Mouse (Mus musculus): ENCODE results near the gene Alg13.

Gene Alg13

DNA sequence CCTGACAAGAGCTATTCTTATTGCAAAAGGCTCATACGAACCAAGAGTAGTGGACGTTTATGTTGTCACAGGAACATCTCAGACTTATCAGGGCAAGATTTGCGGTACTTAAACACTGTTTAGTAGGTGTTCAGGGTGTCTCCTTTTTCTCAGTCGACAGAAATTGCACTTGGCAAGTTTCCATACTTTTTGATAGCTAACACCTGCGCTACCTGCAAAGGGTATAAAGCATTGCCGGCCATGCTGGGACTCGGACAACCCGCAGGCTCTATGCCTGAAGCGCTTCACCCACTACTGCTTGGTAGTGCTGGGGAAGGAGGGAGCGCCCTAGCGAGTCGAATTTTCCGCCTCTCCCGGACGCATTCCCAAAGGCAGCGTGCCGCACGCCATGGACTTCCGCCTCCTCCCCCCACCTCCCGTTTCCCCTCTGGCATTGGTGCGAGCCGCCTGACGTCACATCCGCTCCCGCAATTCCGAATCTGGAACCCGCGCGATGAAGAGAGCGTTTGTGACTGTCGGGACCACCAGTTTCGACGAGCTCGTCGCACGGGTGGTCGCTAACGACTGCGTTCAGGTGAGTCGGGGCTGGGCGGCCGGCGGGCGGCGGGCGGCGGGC, at the start of gene Alg13:
Alg13 (plus strand) TSS at position 257 of the 616 bp plus-strand sequence.
- CTCF ChIA-PET = no interaction called here

DNA sequence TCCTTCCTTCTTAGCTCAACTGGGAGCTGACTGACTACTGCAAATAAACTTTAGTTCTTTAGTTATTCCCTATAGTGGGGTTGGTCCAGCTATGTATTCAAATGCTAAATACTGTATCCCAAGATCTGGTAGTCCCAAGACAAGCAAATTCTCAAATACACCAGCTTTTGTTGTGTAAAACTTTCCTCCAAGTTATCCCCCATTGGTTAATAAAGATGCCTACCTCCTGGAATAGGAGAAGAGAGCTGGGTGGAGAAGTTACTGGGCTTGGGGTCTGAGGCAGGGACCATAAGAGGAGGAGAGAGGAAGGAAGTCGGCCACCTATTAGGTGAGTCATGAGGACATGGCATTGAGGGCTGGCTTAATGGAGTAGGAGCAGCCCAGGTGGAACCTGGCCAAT, 49.0 kb upstream of the Alg13 start:
- CTCF ChIA-PET = no interaction called here

DNA sequence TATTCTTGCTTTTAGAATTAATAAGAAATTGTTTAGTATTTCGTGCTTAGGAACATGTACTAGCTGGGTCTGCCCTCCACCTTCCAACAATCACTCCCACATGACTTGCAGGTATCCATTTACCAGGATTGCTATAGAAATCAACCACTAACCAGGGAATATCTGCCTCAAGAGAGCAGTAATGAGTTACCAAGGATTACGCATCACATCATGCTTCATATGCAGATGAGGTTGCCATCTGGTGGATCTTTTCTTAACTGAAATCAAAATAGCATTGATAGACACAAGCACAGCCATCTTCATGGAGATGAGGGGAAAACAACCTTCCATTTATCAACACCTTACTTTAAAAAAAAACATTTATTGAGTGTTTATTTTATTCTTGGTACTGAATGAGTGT, 16.1 kb upstream of the Alg13 start:
- CTCF ChIA-PET = no interaction called here

DNA sequence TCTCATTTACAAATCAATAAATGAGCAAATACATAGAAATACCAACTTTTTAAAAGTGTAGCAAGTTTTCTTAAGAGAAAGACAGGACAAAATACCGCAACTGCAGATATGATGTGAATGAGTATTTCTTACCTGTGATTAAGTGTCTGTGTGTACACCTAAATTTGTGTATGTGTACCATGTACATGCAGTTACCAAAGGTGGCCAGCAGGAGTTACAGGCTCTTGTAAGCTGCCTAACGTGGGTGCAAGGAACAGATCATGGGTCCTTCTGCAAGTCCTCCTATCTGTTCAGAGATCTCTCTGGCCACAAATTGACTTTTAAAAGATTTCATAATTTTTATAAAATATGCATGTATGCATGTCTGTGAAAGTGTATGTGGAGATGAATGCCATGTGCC, 11.9 kb upstream of the Alg13 start:
- CTCF ChIA-PET = no interaction called here

DNA sequence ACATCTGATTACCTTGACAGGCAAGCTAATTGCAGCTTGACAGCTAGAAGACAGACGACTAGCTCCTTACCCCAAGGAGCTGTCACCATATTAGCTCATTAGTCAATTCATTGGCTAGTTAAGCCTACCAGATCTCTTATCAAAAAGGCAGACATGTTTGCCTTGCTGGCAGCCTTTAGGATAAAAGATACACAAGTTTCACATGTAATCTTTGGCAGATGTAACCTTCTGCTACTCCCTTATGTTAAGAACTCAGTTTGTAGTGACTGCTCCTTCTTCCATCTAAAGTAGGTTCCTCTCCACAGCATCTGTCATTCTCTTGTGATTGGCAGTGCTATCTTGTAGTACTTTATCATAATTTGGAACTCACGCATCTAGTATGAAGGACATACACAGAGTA, 3.6 kb upstream of the Alg13 start:
- CTCF ChIA-PET = no interaction called here

DNA sequence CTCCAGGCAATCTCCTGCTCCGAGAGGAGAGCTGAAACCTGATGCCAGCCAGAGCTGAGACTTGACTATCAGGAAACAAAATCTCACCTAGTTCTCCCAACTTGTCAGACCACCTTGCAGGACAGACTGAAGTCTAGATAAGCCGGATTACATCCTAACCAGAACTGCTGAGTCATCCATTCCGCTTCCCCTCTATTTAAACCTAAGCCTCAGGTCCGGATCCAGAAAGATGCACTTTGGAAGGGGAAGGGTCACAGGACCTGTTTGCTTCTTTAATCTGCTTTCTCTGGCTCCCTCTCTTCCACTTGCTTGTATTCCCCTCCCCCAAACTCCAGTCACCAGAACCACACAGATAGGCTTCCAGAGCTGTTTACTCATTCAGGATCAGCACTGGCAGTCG, 2.6 kb upstream of the Alg13 start:
- CTCF ChIA-PET = no interaction called here

DNA sequence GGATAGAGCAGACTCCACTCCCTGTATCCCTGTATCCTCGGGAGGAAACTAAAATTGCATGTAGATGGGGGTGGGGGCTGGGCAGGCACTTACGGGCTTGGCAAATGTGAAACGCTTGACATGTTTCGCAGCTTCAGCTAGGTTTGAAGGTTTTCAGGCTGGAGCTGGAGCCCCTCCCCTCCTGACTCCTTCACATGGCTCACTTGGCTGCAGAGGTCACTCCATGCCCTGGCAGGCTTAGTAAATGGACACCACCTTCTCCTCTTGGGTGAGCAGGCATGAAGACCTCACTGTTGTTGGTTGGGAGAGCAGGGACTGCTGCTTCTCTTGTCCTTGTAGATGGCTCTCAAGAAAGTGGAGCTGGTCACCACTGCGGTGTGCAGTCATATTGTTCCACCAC, 1.6 kb upstream of the Alg13 start:
- CTCF ChIA-PET = no interaction called here

DNA sequence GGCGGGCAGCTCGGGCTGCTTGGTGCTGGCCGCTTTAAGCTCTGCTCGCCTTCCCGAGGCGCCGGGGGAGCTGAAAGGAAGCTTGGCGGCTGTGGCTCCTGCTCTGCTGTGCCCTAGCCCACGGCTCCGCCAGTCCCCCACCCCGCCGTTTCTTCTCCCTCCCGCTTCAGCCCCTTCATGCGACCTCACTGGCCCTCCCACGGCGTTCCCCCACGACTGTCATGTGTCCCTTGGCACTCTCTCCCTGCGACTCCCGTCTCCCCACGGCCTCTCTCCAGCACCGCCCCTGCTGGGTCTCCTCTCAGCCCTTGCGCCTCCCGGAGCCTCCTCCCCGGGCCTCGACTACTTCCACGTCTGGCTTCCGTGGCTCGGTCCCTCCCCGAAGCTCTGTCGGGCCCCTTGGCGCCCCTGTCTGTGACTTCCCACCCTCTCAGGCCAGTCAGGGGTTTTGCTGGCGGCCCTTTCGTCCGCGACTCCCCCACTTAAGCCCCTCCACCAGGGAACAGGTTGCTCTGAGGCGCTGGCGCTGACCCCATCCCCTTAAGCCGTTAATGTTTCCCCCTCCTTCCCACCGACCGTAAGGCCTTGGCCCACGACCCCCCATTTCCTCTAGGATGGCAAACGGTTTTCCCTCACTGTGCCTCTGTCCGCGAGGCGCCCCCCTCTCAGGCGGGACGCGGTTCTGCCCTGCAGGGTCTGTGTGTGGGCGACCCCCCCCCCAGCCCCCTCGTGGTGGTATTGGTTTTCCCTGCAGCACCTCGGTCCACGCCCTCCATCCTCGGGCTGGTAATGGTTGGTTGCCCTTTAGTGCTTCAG, 768 bp downstream of the Alg13 start:
- CTCF ChIA-PET = no interaction called here

DNA sequence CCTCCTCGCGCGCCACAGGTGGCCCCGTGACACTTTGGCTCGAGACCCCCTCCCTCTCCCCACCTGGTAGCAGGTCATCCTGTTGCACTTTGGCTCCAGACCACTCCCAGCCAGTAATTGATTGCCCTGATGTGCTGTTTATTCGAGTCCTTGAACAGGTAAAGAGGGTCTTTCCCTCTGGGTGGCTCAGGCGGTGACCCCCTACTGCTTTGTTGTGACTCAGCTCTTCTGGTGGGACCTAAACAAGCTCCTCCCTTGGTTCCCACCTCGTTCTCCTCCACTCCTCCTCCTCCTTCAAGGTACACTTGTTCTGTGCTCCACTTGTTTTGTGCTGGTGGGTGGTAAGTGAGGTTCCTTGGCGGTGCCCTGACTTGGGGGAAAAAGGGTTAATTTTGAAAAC, 1.8 kb downstream of the Alg13 start:
- CTCF ChIA-PET = no interaction called here

DNA sequence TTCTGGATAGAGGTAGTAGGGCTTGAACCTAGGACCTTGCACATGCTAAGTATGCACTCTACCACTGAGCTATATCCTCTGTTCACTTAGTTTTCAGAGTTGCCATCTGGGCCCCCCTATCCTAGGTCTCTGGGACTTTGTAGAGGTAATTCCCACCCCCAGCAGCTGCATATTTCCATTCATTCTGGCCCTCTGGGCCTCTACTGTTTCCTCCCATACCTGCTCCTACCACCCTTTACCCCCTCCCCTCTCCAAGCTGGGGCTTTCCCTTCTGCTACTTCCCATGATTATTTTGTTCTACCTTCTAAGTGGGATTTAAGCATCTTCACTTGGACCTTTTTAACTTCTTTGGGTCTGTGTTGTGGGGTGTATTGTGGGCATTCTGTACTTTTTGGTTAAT, 7.8 kb downstream of the Alg13 start:
- CTCF ChIA-PET = no interaction called here

DNA sequence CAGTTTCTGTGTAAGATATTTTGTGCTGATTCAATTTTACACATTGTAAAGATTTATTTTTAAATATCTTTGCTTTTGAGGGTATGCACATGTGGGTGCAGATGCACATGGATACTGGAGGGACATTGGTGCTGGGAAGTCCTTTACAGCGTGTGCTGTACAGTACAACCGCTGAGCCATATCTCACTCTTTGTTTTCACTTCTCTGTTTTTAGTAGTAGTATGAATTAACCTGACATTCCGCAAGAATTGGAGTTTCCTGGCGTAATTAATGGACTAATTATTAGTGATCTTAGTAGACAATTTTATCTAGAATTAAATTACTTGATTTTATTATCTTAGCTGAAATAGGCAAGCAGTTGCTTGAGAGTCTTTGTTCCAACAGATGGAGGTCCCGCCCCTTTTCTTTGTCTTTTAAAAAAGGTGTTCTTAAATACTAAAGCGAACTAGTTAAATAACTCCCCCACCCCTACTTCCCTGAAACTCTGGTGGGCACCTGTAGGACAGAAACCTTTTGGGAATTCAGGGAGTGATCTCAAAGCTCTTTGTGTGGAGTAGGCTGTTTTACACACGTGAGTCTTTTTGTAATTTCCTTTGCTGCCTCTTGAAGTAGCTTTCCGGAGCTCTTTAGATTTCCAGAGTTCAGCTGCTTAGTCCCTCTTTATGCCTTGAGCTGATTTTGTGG, 17.9 kb downstream of the Alg13 start:
- CTCF ChIA-PET = no interaction called here

DNA sequence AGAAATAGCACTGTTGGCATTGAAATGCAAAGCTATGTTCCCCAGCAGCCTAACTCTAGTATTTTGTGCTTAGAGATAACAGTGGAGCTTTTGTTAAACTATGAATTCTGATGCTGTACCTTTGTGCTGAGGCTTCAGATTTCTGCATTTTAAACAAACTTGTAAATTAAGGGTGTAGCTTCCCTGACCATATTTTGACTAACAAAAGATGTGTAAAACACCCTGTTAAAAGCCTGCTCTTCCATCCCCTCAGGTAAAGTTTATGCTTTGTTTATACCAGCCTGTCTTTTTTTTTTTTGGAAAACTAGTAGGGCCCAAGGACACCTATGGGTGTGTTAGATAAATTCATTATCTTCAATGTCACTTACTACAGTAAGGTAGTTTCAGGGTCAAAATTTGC, 20.3 kb downstream of the Alg13 start:
- CTCF ChIA-PET = no interaction called here

DNA sequence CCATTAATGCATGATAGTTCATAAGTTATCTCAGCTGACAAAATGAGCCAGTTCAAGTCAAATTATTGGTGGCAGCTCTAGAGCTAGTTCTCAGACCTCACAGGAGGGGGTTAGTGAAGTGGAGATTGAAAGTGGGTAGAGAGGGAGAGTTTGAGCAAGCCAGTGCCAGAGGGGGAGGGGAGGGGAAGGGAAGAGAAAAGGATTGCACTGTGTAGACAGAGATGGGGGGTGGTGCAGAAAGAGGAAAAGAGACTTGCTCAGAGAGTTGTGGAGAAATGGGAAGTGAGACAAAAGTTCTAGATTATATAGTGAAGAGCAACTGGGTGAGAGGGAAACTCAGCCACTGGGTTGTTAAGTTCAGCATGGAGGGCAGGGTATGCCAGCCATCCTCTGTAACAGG, 20.8 kb downstream of the Alg13 start:
- CTCF ChIA-PET = no interaction called here

DNA sequence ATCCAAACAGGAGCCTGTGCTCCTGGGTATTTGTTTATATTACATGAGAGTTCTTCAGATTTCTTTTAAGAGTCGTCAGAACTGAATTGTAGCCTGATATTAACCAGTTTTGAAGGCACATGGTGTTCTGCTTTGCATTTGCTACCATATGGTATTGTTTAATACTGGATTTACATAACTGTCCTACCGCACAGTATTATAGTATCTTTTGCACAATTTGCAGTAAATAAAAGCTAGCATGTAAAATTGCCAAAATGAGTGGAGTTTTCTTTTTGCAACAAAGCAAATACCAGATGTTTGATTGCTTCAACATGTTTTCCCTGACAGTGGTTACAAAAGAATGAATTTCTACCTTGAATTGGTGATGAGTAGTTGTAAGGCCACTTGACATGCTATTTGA, 56.6 kb downstream of the Alg13 start:
- CTCF ChIA-PET = no interaction called here

DNA sequence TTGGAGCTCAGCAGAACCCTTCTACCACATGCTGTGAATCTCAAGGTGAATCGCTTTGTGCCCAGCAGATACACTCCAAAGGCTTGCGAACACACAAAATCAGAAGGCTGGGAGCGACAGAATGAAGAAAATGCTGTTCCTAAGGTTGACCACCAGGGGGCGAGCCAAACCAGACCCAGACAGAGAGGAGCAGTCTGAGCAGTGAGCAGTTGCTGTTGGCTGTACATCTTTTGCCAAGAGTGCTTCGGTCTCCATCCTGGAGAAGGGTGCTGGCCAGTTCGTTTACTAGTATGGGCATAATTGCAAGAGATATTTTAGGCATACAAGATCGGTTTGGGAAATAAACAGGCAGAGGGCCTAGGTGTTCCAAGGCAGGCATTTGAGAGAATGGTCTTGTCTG, 85.9 kb downstream of the Alg13 start:
- CTCF ChIA-PET = no interaction called here

DNA sequence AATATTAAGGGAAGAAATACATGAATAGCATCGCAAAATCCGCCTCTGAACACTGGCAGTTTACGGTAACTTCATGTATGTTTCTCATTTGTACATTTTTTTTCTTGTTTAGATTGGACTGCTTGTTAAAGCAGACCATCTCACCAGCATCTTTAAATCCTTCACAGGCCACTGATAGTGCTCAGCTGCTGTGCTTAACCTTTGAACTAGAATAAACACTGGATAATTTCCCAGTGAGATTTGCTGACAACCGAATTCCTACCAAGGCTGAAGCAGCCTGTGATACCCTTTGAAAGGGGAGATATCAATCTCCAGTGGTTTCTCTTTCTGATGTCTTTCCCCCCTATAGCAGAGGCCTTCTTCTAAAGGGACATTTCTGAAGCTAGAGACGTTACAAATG, 90.4 kb downstream of the Alg13 start:
- CTCF ChIA-PET = no interaction called here

DNA sequence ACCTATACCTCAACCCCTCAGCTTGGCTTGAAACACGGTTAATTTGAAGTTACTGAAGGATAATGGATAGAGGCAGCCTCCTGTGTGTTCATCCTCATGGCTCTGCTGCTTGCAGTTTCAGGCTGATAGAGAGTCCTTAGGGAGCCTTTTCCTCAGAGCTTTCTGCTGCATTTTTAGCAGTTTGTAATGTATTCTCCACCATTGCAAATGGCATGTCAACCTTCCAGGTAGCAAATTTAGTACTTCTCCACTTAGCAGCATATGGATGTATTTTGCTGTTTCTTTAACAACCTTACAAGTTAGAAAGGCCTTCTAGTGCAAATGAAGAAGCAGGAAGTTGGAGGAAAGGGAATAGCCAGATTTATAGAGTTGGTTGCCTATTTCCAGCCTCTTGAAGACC, 102.7 kb downstream of the Alg13 start:
- CTCF ChIA-PET = no interaction called here

DNA sequence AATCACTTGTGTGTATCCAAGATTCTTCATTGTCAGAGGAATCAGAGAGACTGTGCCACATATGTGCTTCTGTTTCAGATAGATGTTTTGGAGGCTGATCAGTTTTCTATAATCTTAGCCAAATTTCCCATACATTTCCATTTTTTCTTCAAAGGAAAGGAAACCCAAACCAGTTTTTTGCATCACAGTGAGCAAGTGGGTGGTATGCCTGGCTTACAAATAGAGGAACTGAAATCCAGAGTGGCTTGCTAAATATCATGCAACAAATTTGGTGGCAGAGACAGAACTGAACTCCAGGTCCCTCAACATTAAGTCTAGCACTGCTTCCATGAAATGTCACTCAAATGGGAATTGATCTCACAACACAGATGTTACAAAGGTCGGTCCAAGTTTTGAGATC, 103.5 kb downstream of the Alg13 start:
- CTCF ChIA-PET = interaction anchor here (0.5 kb wide), 1 partner anchor 18 kb away, joined by 12 read pairs; no protein-coding TSS in a partner anchor

DNA sequence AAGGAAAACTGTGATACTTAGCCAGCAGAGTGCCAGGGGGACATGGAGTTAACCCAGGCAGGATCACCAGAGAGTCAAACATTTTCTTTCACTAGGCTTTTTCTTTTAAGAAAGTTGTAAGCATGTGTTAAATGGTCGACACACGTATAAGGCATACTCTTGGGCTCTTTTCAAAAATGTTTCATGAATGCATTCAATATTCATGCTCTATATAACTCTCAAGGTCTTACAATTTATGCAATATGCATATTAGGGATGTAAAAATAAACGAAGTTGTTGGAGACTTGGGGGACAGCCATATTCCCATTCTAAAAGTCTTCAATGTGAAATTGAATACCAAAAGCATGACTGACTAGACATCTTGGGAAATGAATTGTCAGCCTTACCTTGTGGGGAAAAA, 106.2 kb downstream of the Alg13 start:
- CTCF ChIA-PET = no interaction called here

Measured in spleen, embryonic (tissue).